Mouse (Mus musculus): ENCODE data around the gene Cyp27b1. TPM values are rescaled to one million over a fixed set of nuclear protein-coding genes. Genes with fewer than 3 reads are reported as not detected.

Gene Cyp27b1
- polyA plus RNA-seq, 1 experiment from 2014 or later = not detected

DNA sequence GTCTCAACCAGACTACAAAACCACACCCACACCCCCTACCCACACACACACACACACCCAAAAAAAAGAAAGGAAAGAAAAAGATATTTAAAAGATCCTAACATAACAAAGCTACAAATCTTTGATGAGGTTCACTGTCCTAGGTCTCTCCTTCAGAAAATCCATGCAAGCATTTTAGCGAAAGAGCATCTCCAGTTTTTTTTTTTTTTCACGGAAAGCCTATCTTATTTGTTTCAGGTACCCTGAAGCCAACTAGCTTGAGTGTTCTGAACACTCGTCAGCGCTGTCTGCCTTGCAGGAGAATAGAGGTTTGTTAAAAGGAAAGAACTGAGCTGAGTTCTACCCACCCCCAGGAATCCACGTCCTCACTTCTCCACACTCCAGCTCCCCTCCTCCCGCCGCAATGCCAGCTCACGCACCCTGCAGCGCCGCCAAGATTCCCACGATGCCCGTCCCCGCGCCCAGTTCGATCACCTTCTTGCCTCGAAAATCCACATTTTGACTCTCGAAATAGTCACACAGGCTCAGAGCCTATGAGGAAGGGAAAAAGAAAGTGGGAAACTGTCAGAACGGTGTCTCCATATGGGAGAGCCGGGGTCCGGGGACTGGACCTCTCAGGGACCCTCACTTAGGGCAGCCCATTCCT is 7.4 kb upstream of the Cyp27b1 start:
- Histone ChIP-seq H3K4me3 (ENCODE audit: low read depth, low read length) (peak overlapping the region; percentile 77), H3K9me3 (ENCODE audit: low read depth, low read length) (no peaks in the 10 kb centered on the region), H3K27ac (ENCODE audit: low read depth) (peak overlapping the region; percentile 42), H3K9ac (peak overlapping the region; percentile 68), H3K4me2 (peak overlapping the region; percentile 98), H3K4me1 (ENCODE audit: insufficient read depth) (peaks cover 6% of the 10 kb centered on the region; the same call in 1 of the 2 replicates), H3K36me3 (ENCODE audit: insufficient read depth) (peaks cover 18% of the 10 kb centered on the region), H3K27me3 (ENCODE audit: insufficient read depth, low read length) (peaks cover 5% of the 10 kb centered on the region)
- DNase-seq (peak; percentile 41), ATAC-seq (ENCODE audit: insufficient read depth) (no peak; the same call in 1 of the 2 replicates)
- WGBS = 1% methylated on average over 20 of the region's 20 CpGs
- no peak for TF ChIP-seq CTCF (IDR thresholded peaks at IDR 0.05; ENCODE audit: low read depth)

DNA sequence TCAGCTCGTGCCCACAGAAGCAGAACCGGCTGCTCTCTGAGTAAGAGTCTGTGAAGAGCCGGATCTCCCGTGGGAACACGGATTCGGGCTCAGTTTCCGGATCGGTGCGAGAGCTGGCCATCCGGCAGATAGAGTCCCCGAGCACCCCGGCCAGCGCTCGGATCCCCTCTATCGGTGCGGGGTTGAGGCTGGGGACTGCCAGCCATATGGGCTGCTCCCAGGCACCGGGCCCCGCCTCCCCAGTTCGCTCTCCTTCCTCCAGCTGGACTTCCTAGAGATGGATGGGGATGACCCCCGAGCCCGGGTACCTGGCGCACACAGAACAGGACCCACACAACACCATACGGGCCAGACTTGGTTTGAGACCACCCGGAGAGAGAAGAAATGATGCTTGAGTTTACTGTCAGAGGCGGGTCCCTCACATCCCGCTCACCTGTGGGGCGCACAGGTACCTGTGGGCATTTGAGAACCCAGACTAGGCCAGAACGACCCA is 6.7 kb upstream of the Cyp27b1 start, which contains the start of the genes Mettl1 and Eef1akmt3:
Gene Mettl1, plus strand, starts transcription at position 141 of the 493 bp plus-strand sequence.
Gene Eef1akmt3, minus strand, starts transcription at position 240 of the 493 bp plus-strand sequence.
- Histone ChIP-seq H3K27ac (ENCODE audit: low read depth) (peak within 1 kb of the TSS; percentile 75), H3K4me3 (ENCODE audit: low read depth, low read length) (peak within 1 kb of the TSS; percentile 77), H3K4me2 (peak within 1 kb of the TSS; percentile 98), H3K27me3 (ENCODE audit: insufficient read depth, low read length) (peaks cover 5% of the 10 kb centered on the region), H3K9me3 (ENCODE audit: low read depth, low read length) (no peaks in the 10 kb centered on the region), H3K4me1 (ENCODE audit: insufficient read depth) (peaks cover 6% of the 10 kb centered on the region; the same call in 1 of the 2 replicates), H3K36me3 (ENCODE audit: insufficient read depth) (peaks cover 20% of the 10 kb centered on the region), H3K9ac (peak within 1 kb of the TSS; percentile 72)
- WGBS = under 1% methylated on average over 28 of the region's 28 CpGs
- DNase-seq (peak; percentile 55), ATAC-seq (ENCODE audit: insufficient read depth) (peak; percentile 79)
- TF ChIP-seq CTCF (IDR thresholded peaks at IDR 0.05; ENCODE audit: low read depth) = no peak

DNA sequence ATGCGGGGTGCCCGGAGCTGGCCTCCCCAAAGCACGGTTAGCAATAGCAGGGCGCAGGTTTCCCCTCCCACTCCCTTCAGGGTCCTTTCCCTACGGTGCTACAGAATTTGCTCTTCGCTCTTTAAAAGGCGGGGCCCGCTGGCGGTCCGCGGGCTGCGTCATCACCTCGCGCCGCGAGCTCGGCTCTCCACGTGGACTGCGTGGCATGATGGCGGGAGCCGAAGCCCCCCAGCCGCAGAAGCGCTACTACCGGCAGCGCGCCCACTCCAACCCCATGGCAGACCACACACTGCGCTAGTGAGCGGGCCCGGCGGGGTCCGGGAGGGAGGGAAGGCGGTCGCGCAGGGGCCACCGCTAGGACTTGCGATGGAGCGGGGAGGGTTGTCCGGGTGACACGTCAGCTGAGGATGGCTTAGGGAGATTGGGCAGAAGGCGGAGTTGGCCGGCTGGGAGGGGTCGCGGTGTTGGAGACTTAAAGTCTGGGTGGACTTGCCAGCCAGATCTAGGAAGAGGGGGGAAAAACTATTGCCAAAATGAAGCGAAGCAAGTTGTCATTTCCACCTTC is 6.2 kb upstream of the Cyp27b1 start:
- peak; percentile 97 for DNase-seq
- WGBS = under 1% methylated on average over 44 of the region's 44 CpGs
- Histone ChIP-seq H3K27ac (ENCODE audit: low read depth) (peak overlapping the region; percentile 75), H3K4me3 (ENCODE audit: low read depth, low read length) (peak overlapping the region; percentile 77), H3K27me3 (ENCODE audit: insufficient read depth, low read length) (peaks cover 5% of the 10 kb centered on the region), H3K4me2 (peak overlapping the region; percentile 98), H3K36me3 (ENCODE audit: insufficient read depth) (peaks cover 20% of the 10 kb centered on the region), H3K9me3 (ENCODE audit: low read depth, low read length) (no peaks in the 10 kb centered on the region), H3K9ac (peak overlapping the region; percentile 72), H3K4me1 (ENCODE audit: insufficient read depth) (peaks cover 6% of the 10 kb centered on the region; the same call in 1 of the 2 replicates)
- ATAC-seq (ENCODE audit: insufficient read depth) = peak; percentile 84
- TF ChIP-seq CTCF (IDR thresholded peaks at IDR 0.05; ENCODE audit: low read depth) = no peak

- DNase-seq = no peak
- Histone ChIP-seq H3K9me3 (ENCODE audit: low read depth, low read length) (no peaks in the 10 kb centered on the region), H3K27me3 (ENCODE audit: insufficient read depth, low read length) (peaks cover 8% of the 10 kb centered on the region), H3K4me1 (ENCODE audit: insufficient read depth) (peaks cover 6% of the 10 kb centered on the region; the same call in 1 of the 2 replicates), H3K4me3 (ENCODE audit: low read depth, low read length) (peak overlapping the region; percentile 77), H3K36me3 (ENCODE audit: insufficient read depth) (peaks cover 20% of the 10 kb centered on the region), H3K4me2 (peak overlapping the region; percentile 98), H3K27ac (ENCODE audit: low read depth) (peak overlapping the region; percentile 75), H3K9ac (peak overlapping the region; percentile 72)
- 12% methylated on average over 5 of the region's 5 CpGs for WGBS
- ATAC-seq (ENCODE audit: insufficient read depth) = no peak
- TF ChIP-seq CTCF (IDR thresholded peaks at IDR 0.05; ENCODE audit: low read depth) = no peak
Measured at GRCm38 (mm10) chr10:127042468-127043115, 5.5 kb upstream of the Cyp27b1 start.

- peak overlapping the region; percentile 98; the same call in 1 of the 2 replicates for H3K4me2 ChIP-seq
- no peak overlapping the region for H3K27ac ChIP-seq (ENCODE audit: low read depth)
- DNase-seq (no peak), ATAC-seq (ENCODE audit: insufficient read depth) (no peak)
- H3K4me3 ChIP-seq (ENCODE audit: low read depth, low read length) = no peak overlapping the region
- no peaks in the 10 kb centered on the region for H3K9me3 ChIP-seq (ENCODE audit: low read depth, low read length)
- no peak overlapping the region for H3K9ac ChIP-seq
- TF ChIP-seq CTCF (IDR thresholded peaks at IDR 0.05; ENCODE audit: low read depth) = no peak
- peaks cover 14% of the 10 kb centered on the region for H3K27me3 ChIP-seq (ENCODE audit: insufficient read depth, low read length)
- H3K4me1 ChIP-seq (ENCODE audit: insufficient read depth) = peaks cover 6% of the 10 kb centered on the region; the same call in 1 of the 2 replicates
- WGBS = 86% methylated on average over 6 of the region's 6 CpGs
- H3K36me3 ChIP-seq (ENCODE audit: insufficient read depth) = peaks cover 20% of the 10 kb centered on the region
Measured at GRCm38 (mm10) chr10:127043187-127043586, 4.9 kb upstream of the Cyp27b1 start.

DNA sequence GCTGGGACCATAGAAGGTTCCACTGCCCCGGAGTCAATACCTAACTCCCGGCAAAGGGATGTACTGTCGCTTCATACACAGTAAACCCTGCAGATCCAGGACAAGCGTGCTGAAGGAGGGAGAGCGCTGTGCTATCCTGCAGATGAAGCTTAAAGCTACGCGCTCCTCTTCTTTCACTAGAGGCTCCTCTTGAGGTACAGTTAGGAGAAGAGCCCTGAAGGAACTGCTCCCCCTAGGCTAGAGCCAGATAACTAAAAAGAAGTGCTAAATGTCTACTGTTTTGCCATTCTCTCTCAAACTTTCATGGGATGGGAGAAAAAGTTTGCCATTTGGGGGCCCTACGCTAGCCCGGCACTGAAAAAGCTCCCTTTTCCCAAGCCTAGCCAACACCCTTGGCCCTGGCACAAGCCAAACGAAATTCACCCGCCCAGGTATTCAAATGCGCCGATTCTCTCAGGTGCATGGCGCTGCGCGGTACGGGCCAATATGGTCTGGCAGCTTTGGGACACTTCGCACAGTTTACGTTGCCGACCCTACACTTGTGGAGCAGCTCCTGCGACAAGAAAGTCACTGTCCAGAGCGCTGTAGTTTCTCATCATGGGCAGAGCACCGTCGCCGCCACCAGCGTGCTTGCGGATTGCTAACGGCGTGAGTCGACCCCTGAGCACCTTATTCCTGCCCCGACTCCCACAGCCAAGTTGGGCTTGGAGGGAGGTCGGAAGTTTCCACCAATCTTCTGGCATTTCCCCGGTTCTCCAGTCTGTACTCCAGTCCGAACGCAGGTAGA is 751 bp downstream of the Cyp27b1 start:
- Histone ChIP-seq H3K9me3 (ENCODE audit: low read depth, low read length) (no peaks in the 10 kb centered on the region), H3K36me3 (ENCODE audit: insufficient read depth) (peaks cover 17% of the 10 kb centered on the region), H3K4me1 (ENCODE audit: insufficient read depth) (no peaks in the 10 kb centered on the region), H3K4me3 (ENCODE audit: low read depth, low read length) (peak overlapping the region; percentile 22), H3K27me3 (ENCODE audit: insufficient read depth, low read length) (peaks cover 48% of the 10 kb centered on the region), H3K9ac (peak overlapping the region; percentile 28; the same call in 1 of the 2 replicates), H3K27ac (ENCODE audit: low read depth) (no peak overlapping the region), H3K4me2 (peak overlapping the region; percentile 48)
- TF ChIP-seq CTCF (IDR thresholded peaks at IDR 0.05; ENCODE audit: low read depth) = no peak
- ATAC-seq (ENCODE audit: insufficient read depth) = no peak
- peak; percentile 30 for DNase-seq
- WGBS = 4% methylated on average over 35 of the region's 35 CpGs

Data from lung, embryonic 14.5 days (tissue).